Mouse (Mus musculus) liver, embryonic 15.5 days (tissue): Measurements from ENCODE around the gene Crx. TPM values are rescaled to one million over a fixed set of nuclear protein-coding genes. Genes with fewer than 3 reads are reported as not detected.
A peak's percentile ranks its signal among the peaks of the same experiment; 100 is the strongest.
"Not testable (repeated sequence)": the region's sequence is repeated elsewhere in the genome, so short reads cannot be mapped to it uniquely, and the experiment has no call there.

Source experiments
- ATAC-seq: fragments of 200-750 bp; cut with Nextera tagmentation; 2 replicates; pipeline ENCODE4 v1.8.0; 2017; ENCODE audit warnings: moderate number of reproducible peaks, mild to moderate bottlenecking, moderate library complexity; ENCODE audit not compliant: insufficient read depth
- H3K27ac ChIP-seq: fragments of 300-500 bp; sonication (generic); replicated peaks from 2 replicates; pipeline ENCODE4 v1.5.1; 2015; ENCODE audit warnings: mild to moderate bottlenecking, inconsistent platforms
- H3K27me3 ChIP-seq: fragments of 300-500 bp; sonication (generic); 2 replicates; pipeline ENCODE4 v1.6.1; 2015; ENCODE audit warnings: mild to moderate bottlenecking, inconsistent platforms
- H3K36me3 ChIP-seq: fragments of 300-500 bp; sonication (generic); replicated peaks from 2 replicates; pipeline ENCODE4 v1.6.1; 2015; ENCODE audit warnings: moderate library complexity, mild to moderate bottlenecking, inconsistent platforms
- H3K4me1 ChIP-seq: fragments of 300-500 bp; sonication (generic); replicated peaks from 2 replicates; pipeline ENCODE4 v1.6.1; 2015; ENCODE audit warnings: inconsistent platforms
- H3K4me2 ChIP-seq: fragments of 300-500 bp; sonication (generic); 2 replicates; pipeline ENCODE4 v1.6.1; 2015; ENCODE audit warnings: moderate library complexity, mild to moderate bottlenecking, inconsistent platforms
- H3K4me3 ChIP-seq: fragments of 300-500 bp; sonication (generic); replicated peaks from 2 replicates; pipeline ENCODE4 v1.5.1; 2015; ENCODE audit warnings: mild to moderate bottlenecking, inconsistent platforms
- H3K9ac ChIP-seq: fragments of 300-500 bp; sonication (generic); 2 replicates; pipeline ENCODE4 v1.6.1; 2015; ENCODE audit warnings: moderate library complexity, mild to moderate bottlenecking, inconsistent platforms
- H3K9me3 ChIP-seq: fragments of 300-500 bp; sonication (generic); replicated peaks from 2 replicates; pipeline ENCODE4 v1.6.1; 2016; ENCODE audit warnings: inconsistent platforms
- WGBS: fragments of 180-500 bp; shearing (Covaris S2); methylation state at CpG from one replicate; pipeline ENCODE4 v1.1.7; 2015; ENCODE audit warnings: mixed read lengths; ENCODE audit not compliant: insufficient replicate concordance; 5-methylcytosine and 5-hydroxymethylcytosine counted together
- polyA plus RNA-seq: library from polyadenylated mRNA; unstranded; fragments of >200 nt; fragmentation: Nextera tagmentation; extraction: Ambion mirVana; gene quantifications from 2 replicates; pipeline ENCODE4 v1.2.1, GENCODE M21; 2015

The Crx gene
- not detected in 2 replicates for polyA plus RNA-seq

DNA sequence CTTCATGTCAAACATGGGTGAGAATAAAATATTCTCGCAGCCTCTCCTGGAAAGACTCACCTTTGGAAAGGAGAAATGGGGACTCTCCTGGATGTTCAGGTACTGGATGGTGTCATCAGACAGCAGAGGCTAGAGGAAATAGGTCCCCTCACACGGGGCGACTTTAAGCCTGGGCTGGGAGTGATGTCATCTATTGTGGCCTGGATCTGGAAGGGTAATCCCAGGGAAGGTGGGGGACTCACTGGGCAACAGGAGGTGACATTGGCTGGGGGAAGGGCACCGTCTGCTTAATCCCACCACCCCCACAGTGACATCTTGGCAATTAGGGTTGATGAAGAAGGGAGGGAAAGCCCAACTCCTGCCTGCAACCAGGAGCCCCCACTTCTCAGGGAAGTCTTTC lies at the start of gene Crx:
Gene Crx, minus strand, starts transcription at position 213 of the 400 bp plus-strand sequence.
- Histone ChIP-seq H3K9ac (no peak within 1 kb of the TSS), H3K4me1 (no peaks in the 10 kb centered on the region), H3K4me2 (no peak within 1 kb of the TSS), H3K4me3 (no peak within 1 kb of the TSS), H3K27me3 (no peaks in the 10 kb centered on the region), H3K27ac (no peak within 1 kb of the TSS), H3K9me3 (no peaks in the 10 kb centered on the region), H3K36me3 (no peaks in the 10 kb centered on the region)
- no peak for ATAC-seq
- 30% methylated on average over 4 of the region's 4 CpGs for WGBS

DNA sequence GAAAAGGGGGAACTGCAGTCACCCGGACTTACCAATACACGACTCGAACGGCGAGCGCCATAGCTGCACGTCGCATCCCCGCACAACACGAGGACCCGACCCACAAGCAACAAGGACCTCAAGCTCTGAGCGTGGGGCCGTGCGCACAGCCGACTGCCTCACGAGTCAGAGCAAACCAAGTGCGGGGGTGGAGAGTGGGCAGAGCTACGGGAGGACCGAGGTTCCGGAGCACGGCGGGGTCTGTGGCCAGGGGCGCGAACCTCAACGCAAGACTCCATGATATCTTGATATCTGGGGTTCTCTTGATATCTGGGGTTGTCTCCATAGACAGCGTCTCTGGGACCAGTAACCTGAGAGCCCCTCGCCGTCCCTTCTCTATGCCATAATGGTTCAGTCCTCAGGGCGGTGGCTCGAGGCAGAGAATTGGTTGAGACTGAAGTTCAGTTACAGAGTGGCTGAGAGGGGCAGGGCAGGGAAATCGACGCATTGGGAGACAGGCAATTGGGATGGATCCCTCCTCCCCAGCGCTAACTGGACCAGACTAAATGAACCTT lies 42.5 kb upstream of the Crx start, which contains the start of gene Selenow:
Gene Selenow, minus strand, starts transcription at position 183 of the 554 bp plus-strand sequence.
- H3K4me1 ChIP-seq, result peaks cover 47% of the 10 kb centered on the region
- no peaks in the 10 kb centered on the region for H3K27me3 ChIP-seq
- peak within 1 kb of the TSS; percentile 81 for H3K9ac ChIP-seq
- H3K4me3 ChIP-seq, result peak within 1 kb of the TSS; percentile 82
- peak; percentile 98 for ATAC-seq
- peak within 1 kb of the TSS; percentile 89 for H3K4me2 ChIP-seq
- no peaks in the 10 kb centered on the region for H3K9me3 ChIP-seq
- peaks cover 26% of the 10 kb centered on the region for H3K36me3 ChIP-seq
- peak within 1 kb of the TSS; percentile 84 for H3K27ac ChIP-seq
- 0% methylated on average over 33 of the region's 33 CpGs for WGBS

DNA sequence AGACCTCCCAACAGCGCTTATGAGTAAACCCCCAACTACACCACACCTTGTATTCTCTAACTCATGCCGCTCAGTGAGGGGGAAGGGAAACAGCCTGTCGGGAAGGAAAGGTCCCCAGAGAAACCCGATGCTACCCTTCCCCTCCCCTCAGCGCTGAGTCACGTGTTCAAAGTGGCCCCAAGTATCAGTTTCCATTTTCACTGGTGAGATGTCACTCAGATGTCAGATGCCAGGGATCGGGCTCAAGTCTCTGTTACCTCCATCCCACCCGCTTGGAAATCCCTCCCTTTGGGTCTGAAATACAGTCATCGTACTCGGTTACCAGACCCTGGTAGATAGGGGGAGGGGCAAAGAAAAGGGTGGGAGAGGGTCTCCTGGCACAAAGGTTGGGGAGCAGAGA lies 42.0 kb upstream of the Crx start:
- WGBS, result under 1% methylated on average over 10 of the region's 10 CpGs
- Histone ChIP-seq H3K4me3 (peak overlapping the region; percentile 82), H3K27ac (peak overlapping the region; percentile 84), H3K4me1 (peaks cover 47% of the 10 kb centered on the region), H3K36me3 (peaks cover 31% of the 10 kb centered on the region), H3K9ac (peak overlapping the region; percentile 81), H3K27me3 (no peaks in the 10 kb centered on the region), H3K9me3 (no peaks in the 10 kb centered on the region), H3K4me2 (peak overlapping the region; percentile 89)
- ATAC-seq, result peak; percentile 46

DNA sequence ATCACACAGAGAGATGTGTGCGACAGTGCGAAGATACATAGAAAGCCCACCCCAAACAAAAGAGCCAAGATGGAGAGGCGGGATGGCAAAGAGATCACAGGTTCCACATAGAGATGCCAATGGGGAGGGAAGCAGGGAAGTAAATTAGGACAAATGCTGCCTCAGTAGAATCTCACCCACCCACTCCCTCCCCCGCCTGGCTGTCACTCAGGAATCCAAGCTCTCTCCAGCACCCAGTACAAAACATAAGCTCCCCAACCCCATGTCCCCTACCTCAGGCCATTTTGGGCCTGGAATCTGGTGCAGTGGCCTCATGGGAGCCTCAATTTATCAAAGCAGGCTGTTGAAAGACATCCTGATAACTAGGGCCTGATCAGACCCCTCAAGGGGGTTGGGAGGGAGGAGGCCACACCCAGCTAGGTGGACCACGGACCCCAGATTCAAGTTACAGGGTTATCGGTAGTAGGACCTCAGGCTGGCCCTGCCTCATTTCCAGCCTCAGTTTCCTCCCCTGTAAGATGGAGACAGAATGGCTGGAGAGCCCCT lies 41.0 kb upstream of the Crx start:
- WGBS, result 64% methylated on average over 6 of the region's 6 CpGs
- Histone ChIP-seq H3K9ac (peak overlapping the region; percentile 81; the same call in 1 of the 2 replicates), H3K27ac (no peak overlapping the region)

DNA sequence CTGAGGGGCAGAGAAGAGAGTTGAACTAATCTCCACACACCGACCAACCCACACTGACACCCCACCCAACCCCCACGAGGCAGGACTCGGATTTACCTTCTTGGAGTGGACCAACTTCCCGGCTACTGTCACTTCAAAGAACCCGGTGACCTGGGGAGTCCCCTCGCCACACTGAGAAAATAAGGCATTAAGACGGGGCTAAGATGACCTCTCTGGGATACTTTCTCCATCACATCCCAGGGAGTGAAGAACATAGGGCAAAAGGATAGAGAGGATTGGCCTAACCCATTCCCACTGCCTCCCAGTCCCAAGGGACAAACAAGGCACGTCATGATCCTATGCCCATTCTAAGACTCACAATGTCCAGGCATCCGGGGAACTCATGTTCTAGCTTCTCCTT lies 40.2 kb upstream of the Crx start:
- H3K36me3 ChIP-seq, result peaks cover 31% of the 10 kb centered on the region
- 87% methylated on average over 9 of the region's 9 CpGs for WGBS
- H3K4me3 ChIP-seq, result peak overlapping the region; percentile 10; the same call in 1 of the 2 replicates

More for the DNA sequence above, 41.0 kb upstream of the Crx start:
- no peak for ATAC-seq
- H3K9me3 ChIP-seq, result no peaks in the 10 kb centered on the region
- H3K36me3 ChIP-seq, result peaks cover 31% of the 10 kb centered on the region
- H3K4me3 ChIP-seq, result peak overlapping the region; percentile 82
- peaks cover 47% of the 10 kb centered on the region for H3K4me1 ChIP-seq
- no peaks in the 10 kb centered on the region for H3K27me3 ChIP-seq
- H3K4me2 ChIP-seq, result peak overlapping the region; percentile 89

DNA sequence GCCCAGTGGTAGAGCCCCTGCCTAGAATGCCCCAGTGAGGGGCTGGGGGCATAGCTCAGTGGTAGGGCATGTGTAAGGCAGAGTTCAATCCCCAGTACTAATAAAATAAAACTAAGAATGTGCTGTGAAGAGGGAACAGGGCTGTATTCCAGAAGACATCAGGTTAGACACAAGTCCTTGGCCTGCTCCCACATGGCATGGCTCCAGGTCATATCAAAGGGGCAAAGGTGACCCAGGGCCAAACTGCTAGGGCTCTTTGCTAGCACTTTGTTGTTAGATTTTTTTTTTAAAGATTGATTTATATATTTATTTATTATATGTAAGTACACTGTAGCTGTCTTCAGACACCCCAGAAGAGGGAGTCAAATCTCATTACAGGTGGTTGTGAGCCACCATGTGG lies 38.6 kb upstream of the Crx start:
- Histone ChIP-seq H3K9ac (no peak overlapping the region), H3K4me2 (no peak overlapping the region), H3K27ac (no peak overlapping the region), H3K9me3 (no peaks in the 10 kb centered on the region), H3K36me3 (peaks cover 31% of the 10 kb centered on the region), H3K4me3 (no peak overlapping the region), H3K4me1 (peaks cover 46% of the 10 kb centered on the region), H3K27me3 (no peaks in the 10 kb centered on the region)
- ATAC-seq, result no peak

More for the DNA sequence above, 40.2 kb upstream of the Crx start:
- H3K27ac ChIP-seq, result no peak overlapping the region
- no peaks in the 10 kb centered on the region for H3K9me3 ChIP-seq
- peaks cover 47% of the 10 kb centered on the region for H3K4me1 ChIP-seq
- peak overlapping the region; percentile 89 for H3K4me2 ChIP-seq
- no peak for ATAC-seq
- H3K9ac ChIP-seq, result no peak overlapping the region
- no peaks in the 10 kb centered on the region for H3K27me3 ChIP-seq

DNA sequence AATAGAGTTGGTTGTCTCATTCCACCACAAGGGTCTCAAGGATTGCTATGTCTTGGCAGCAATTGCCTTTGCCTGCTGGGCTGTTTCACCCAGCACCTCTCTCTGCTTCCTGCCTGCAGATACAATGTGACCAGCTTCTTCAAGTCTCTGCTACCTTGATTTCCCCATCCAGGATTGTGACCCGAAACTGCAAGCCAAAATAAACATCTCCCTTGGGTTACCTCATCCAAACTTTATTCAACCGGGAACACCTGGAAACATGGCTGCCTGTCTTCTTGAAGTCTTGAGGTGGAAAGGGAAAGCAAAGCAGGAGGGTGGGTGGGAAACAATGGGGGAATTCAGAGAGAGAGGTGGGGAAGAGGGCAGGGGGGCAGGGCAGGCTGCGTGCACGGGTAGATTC lies 37.2 kb upstream of the Crx start:
- Histone ChIP-seq H3K27ac (no peak overlapping the region), H3K36me3 (peaks cover 31% of the 10 kb centered on the region)
- ATAC-seq, result no peak

DNA sequence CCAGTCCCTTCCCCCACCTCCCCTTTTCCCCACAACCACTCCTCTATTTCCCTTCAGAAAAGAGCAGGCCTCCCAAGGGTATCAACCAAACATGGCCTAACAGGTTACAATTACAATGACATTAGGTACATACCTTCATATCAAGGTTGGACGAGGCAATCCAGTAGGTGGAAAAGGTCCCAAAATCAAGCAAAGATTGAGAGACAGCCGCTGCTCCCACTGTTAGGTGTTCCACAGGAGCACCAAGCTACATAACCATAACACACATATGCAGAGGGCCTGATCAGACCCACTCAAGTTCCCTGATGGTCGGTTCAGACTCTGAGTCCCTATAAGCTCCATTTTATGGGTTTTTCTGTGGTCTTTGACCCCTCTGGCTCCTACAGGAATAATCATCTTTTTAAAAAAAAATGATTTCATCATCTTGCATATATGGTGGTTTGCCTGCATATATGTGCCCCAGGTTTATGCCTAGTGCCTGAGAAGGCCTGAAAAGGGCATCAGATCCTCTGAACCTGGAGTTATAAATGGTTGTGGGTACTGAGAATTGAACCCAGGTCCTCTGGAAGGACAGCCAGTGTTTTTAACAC lies 36.5 kb upstream of the Crx start:
- Histone ChIP-seq H3K27me3 (no peaks in the 10 kb centered on the region), H3K27ac (no peak overlapping the region), H3K4me1 (peaks cover 26% of the 10 kb centered on the region), H3K4me3 (no peak overlapping the region), H3K36me3 (peaks cover 31% of the 10 kb centered on the region), H3K9me3 (no peaks in the 10 kb centered on the region), H3K9ac (no peak overlapping the region), H3K4me2 (no peak overlapping the region)
- WGBS, result 66% methylated on average over 3 of the region's 3 CpGs
- no peak for ATAC-seq

More for the DNA sequence above, 37.2 kb upstream of the Crx start:
- Histone ChIP-seq H3K4me2 (no peak overlapping the region), H3K9ac (no peak overlapping the region), H3K9me3 (no peaks in the 10 kb centered on the region), H3K27me3 (no peaks in the 10 kb centered on the region), H3K4me3 (no peak overlapping the region), H3K4me1 (peaks cover 34% of the 10 kb centered on the region)
- 59% methylated on average over 4 of the region's 4 CpGs for WGBS

DNA sequence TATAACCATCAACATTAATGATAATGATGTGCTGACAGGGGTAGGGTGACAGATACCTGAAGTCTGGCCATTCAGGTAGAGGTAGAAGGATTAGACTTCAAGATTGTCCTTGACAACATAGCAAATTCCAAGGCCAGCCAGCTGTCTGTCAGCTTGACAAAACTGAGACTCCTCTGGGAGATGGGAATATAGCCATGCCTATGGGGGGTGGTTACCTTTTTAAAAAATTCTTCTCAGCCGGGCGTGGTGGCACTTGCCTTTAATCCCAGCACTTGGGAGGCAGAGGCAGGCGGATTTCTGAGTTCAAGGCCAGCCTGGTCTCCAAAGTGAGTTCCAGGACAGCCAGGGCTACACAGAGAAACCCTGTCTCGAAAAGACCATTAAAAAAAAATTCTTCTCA lies 35.9 kb upstream of the Crx start:
- H3K36me3 ChIP-seq, result peaks cover 31% of the 10 kb centered on the region
- WGBS, result 66% methylated on average over 4 of the region's 4 CpGs
- H3K4me1 ChIP-seq, result peaks cover 21% of the 10 kb centered on the region
- not testable (repeated sequence) for H3K9me3 ChIP-seq, ATAC-seq, H3K4me2 ChIP-seq, H3K27ac ChIP-seq, H3K9ac ChIP-seq, H3K27me3 ChIP-seq, H3K4me3 ChIP-seq

DNA sequence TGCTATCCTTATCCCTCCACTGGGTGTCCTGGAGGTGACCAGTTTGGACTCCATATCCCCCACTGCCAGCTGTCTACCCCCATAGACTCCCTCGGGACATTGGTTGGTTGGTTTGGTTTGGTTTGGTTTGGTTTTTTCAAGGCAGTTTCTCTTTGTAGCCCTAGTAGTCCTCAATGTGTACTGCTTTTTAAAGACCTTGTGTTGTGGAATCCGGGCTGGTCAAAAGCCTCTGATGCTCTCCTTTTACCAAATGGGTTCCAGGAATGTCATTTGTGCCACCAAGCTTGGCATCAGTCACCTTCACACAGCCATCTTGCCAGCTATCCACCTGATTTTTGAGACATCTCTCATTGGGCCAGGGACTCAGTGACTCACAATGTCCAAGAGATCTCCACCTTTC lies 35.0 kb upstream of the Crx start:
- WGBS, result 67% methylated on average over 2 of the region's 2 CpGs
- no peaks in the 10 kb centered on the region for H3K9me3 ChIP-seq
- H3K4me1 ChIP-seq, result peaks cover 11% of the 10 kb centered on the region
- H3K36me3 ChIP-seq, result peaks cover 25% of the 10 kb centered on the region
- H3K4me3 ChIP-seq, result no peak overlapping the region
- H3K27me3 ChIP-seq, result no peaks in the 10 kb centered on the region
- H3K4me2 ChIP-seq, result no peak overlapping the region
- no peak for ATAC-seq
- H3K27ac ChIP-seq, result no peak overlapping the region
- H3K9ac ChIP-seq, result no peak overlapping the region

DNA sequence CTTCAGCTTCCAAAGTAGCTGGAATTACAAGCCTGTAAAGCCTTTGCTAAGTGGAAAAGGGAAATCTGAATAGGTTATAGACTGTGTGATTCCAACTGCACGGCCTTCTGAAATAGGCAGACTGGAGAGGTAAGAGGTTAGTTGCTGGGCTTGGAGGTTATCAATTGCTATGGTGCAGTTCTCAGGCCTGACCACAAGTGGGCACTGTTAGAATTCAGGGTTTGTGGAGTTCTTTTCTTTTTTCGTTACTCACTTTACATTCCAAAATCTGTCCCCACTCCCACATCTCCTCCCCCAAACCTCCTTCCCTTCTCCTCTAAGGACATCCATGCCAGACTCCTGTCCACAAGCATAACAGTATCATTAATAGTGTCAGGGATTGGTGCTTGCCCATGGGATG lies 34.5 kb upstream of the Crx start:
- Histone ChIP-seq H3K27me3 (no peaks in the 10 kb centered on the region), H3K27ac (no peak overlapping the region), H3K9ac (no peak overlapping the region), H3K4me1 (peaks cover 6% of the 10 kb centered on the region), H3K4me3 (no peak overlapping the region), H3K36me3 (peaks cover 20% of the 10 kb centered on the region), H3K9me3 (no peaks in the 10 kb centered on the region), H3K4me2 (no peak overlapping the region)
- ATAC-seq, result no peak
- 30% methylated on average over 2 of the region's 2 CpGs for WGBS
